Mouse (Mus musculus): ENCODE results near the gene Gm15114.
"Not testable (repeated sequence)": the region's sequence is repeated elsewhere in the genome, so short reads cannot be mapped to it uniquely, and the experiment has no call there.

Gene Gm15114

DNA sequence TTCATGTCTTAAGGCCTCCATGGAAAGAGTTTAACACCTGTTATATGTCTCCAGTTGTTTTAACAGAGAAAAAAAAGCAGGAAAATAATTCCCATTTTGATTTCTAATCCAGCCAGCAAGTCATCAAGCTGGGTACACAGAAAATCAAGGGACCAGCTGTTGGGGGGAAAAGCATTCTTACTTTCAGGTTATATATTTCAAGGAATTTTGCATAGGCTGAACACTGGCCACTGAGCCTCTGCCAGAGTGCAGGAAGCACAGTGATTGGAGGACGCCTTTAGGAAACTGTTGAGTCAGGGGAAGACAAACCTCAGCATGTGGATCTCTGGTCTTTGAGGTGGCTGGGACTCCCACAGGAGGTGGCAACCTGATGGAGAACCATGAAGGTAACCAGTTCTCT lies at the start of gene Gm15114:
Gene Gm15114 (plus strand): TSS at position 301 of the 400 bp plus-strand sequence.
- DNase-seq (ENCODE audit: low spot score), result not testable (repeated sequence)
